8 mouse cellular contexts compared by ENCODE assay signal in genomic region chr4:133660193-133661155, GRCm38 (mm10). TPM values are rescaled to one million over a fixed set of nuclear protein-coding genes. Genes with fewer than 3 reads are reported as not detected.
DNase-seq lines count a peak whose midpoint lies in the region; ATAC-seq and TF ChIP-seq lines count a peak whose summit lies in the region.

No protein-coding gene starts in this region.

- H3K9me3 ChIP-seq in lung, embryonic 14.5 days (ENCODE audit: low read depth, low read length), result no peaks in the 10 kb centered on the region

- peak overlapping the region; percentile 50 for H3K9ac ChIP-seq in lung, embryonic 14.5 days

- peaks cover 25% of the 10 kb centered on the region for H3K4me1 ChIP-seq in lung, embryonic 14.5 days (ENCODE audit: insufficient read depth)

- ATAC-seq in frontal cortex, adult (ENCODE audit: low TSS enrichment), result peak; percentile 78
- peak; percentile 88 for ATAC-seq in lung, embryonic 14.5 days (ENCODE audit: insufficient read depth)
- ATAC-seq in inflammation-experienced regulatory T-cells, adult 6 months, result no peak

- H3K27ac ChIP-seq in lung, embryonic 14.5 days (ENCODE audit: low read depth), result peak overlapping the region; percentile 98

- TF ChIP-seq CTCF in lung, embryonic 14.5 days (IDR thresholded peaks at IDR 0.05; ENCODE audit: low read depth), result no peak

- intact Hi-C loops in heart, postnatal 36 days (cut with DNase I), result no loop called here

- peaks cover 13% of the 10 kb centered on the region; the same call in 1 of the 2 replicates for H3K36me3 ChIP-seq in lung, embryonic 14.5 days (ENCODE audit: insufficient read depth)

- peak; percentile 97 for DNase-seq in Muller cell, postnatal 12 days (ENCODE audit: inconsistent ontology term)
- peak; percentile 97 for DNase-seq in cerebellum, adult 11-12 months
- peak; percentile 79 to 85 for DNase-seq in heart, postnatal 36 days
- DNase-seq in layer of hippocampus, adult 8-10 months (ENCODE audit: low spot score in 2 of 2), result peak; percentile 83 to 87
- peak; percentile 92 for DNase-seq in lung, embryonic 14.5 days
- peak; percentile 80 for DNase-seq in ovary, postnatal 14 days (ENCODE audit: low spot score)

- 7% methylated on average over 10 of the region's 10 CpGs for WGBS in lung, embryonic 14.5 days

- peak overlapping the region; percentile 71 for H3K4me2 ChIP-seq in lung, embryonic 14.5 days

- no peaks in the 10 kb centered on the region for H3K27me3 ChIP-seq in lung, embryonic 14.5 days (ENCODE audit: insufficient read depth, low read length)

- H3K4me3 ChIP-seq in lung, embryonic 14.5 days (ENCODE audit: low read depth, low read length), result peak overlapping the region; percentile 34

RNA-seq across cellular contexts. Expression of gene Zdhhc18, which starts 10.5 kb away (rescaled TPM):
- total RNA-seq in heart, postnatal 36 days (2021), result 10 to 100 TPM; 17.2 to 17.3 TPM
- 10 to 100 TPM; 30.7 to 44.0 (median 42.9) TPM for total RNA-seq in layer of hippocampus, adult 8-10 months (2022)
- polyA plus RNA-seq in lung, embryonic 14.5 days (2014; fragmentation: Nextera tagmentation; extraction: Ambion mirVana), result 5.5 and 9.9 TPM in 2 replicates
- polyA plus RNA-seq in inflammation-experienced regulatory T-cells, adult 6 months (2017; shearing (Covaris generic)), result 10 to 100 TPM; 22.8 to 25.9 (median 23.1) TPM

RNA-seq across cellular contexts. Expression of gene Pigv, which starts 12.0 kb away (rescaled TPM):
- 10 to 100 TPM; 10.8 to 11.3 TPM for total RNA-seq in heart, postnatal 36 days (2021)
- 10 to 100 TPM in 2 of 4 experiments, 1 to 10 TPM in 2; 9.4 to 13.0 (median 11.3) TPM for total RNA-seq in layer of hippocampus, adult 8-10 months (2022)
- 13.9 and 14.5 TPM in 2 replicates for polyA plus RNA-seq in lung, embryonic 14.5 days (2014; fragmentation: Nextera tagmentation; extraction: Ambion mirVana)
- polyA plus RNA-seq in inflammation-experienced regulatory T-cells, adult 6 months (2017; shearing (Covaris generic)), result 10 to 100 TPM; 10.3 to 13.8 (median 11.3) TPM

RNA-seq across cellular contexts. Expression of gene Sfn, which starts 58.5 kb away (rescaled TPM):
- 1 to 10 TPM; 1.1 to 1.5 TPM for total RNA-seq in heart, postnatal 36 days (2021)
- 1 to 10 TPM; 1.4 to 3.1 (median 2.1) TPM for total RNA-seq in layer of hippocampus, adult 8-10 months (2022)
- polyA plus RNA-seq in lung, embryonic 14.5 days (2014; fragmentation: Nextera tagmentation; extraction: Ambion mirVana), result 10.4 and 10.6 TPM in 2 replicates
- 10 to 100 TPM; 10.9 to 18.2 (median 12.9) TPM for polyA plus RNA-seq in inflammation-experienced regulatory T-cells, adult 6 months (2017; shearing (Covaris generic))
